Mouse (Mus musculus): ENCODE results near the gene Entpd7.

The Entpd7 gene

DNA sequence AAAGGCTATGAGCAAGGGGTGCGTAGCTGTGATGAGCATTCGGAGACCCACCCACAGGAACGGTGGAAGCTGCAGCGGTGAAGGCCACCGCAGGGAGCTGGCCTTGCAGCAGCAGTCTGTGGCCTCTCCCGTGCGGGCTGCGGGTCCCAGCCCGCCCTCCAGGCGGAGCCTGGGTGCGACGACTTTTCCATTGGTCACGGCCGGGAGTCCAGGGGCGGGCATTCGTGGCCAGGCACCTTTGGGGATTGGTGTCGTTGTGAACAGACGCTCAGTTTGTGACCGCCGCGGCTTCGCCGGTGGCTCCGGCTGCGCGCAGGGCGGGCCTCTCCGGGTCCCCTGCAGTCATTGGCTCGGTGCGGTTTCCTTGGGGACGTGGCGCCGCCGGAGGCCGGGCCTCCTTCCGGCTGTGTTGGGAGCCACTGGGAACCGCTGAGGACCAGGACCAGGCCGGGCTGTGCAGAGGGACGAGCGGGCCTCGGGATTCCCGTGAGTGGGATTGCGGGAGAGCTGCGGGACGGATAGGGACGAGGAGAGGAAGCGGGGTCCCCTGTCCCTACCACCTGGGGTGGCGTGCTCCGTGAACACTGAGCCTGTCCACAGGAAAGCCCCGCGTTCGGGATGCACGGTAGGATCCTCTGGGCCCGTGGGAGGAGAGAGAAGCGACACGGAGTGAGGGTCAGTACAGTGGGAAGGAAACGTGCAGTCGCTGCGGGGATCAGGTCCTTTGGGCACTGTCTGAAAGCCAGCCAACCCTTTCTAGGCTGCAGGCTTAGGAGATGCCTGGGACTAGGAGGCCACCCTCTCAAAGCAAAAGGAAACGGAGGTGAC is at the start of gene Entpd7:
Gene Entpd7, plus strand, starts transcription at position 254 of the 828 bp plus-strand sequence.
- DNase-seq (ENCODE audit: low spot score), result peak; percentile 97

DNA sequence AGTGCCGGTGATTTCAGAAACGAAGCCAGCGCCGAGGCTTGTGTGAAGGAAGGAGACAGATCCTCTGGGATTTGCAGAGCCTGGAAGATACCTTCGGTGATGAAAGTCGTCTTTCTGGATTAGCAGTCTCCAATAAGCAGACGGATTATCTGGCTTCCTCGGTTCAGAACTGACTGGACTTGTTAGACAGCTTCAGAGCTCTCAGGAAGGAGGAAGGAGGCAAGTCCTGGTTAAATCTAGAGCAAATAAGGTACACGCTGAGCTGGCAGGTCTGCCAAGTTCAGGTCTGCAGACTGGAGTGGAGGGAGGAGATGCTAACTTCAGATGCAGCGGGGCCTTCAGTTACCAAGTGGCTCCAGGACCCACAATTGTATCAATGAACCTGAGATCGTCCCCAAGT is 47.6 kb upstream of the Entpd7 start:
- no peak for DNase-seq (ENCODE audit: low spot score)

DNA sequence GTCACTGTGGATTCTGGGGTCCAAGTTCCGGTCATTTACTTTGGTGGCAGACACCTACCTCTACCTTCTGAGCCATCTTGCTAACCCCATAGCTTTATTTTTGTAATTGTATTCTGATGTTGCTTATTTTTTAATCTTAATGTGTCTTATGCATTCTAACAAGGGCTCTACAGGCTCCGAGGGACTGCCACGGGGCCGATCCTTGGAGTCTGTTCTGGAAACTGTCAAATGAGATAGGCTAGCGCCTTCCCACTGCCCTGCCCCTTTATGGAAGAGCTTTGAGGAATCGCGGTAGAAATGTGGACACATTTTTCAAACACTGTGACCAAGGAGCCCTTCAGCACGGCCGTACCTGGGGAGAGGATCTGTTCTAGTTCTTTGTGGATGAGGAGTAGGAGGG is 46.6 kb upstream of the Entpd7 start:
- DNase-seq (ENCODE audit: low spot score), result no peak

DNA sequence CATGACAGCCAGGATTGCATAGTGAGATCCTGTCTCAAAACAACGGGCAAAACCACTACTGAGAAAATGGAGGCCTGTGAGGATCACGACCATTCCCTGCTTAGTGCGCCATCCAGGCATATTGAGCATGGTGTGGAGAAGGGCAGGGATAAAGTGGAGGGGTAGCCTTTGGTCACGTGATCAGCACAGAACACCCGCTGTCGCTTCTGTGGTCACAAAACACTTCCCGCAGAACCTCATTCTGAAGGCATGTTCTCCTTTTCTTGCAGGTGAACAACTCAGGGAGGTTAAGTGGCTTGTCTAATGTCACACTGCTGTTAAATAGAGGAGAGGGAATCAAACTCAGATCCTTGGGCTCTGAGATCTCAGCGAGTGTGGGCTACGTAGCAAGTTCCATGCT is 44.0 kb upstream of the Entpd7 start:
- no peak for DNase-seq (ENCODE audit: low spot score)

DNA sequence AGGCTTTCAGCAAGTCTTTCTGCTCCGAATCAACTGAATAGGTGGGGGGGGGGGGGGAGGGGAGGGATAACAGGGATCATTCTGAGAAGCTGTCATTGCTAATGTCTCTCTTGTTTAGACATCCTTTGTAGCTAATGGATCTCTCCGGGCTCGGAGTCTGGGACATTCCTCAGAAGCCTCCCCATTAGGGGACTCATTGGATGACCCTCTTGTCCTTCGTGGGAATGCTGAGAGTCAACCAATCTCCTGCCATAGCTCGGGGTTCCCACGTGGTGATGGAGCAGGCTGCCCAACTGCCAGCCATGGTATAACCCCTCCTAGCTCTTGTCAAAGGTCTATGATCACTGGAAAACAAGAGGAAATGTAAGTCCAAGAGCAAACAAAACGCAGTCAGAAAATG is 42.6 kb upstream of the Entpd7 start:
- no peak for DNase-seq (ENCODE audit: low spot score)

DNA sequence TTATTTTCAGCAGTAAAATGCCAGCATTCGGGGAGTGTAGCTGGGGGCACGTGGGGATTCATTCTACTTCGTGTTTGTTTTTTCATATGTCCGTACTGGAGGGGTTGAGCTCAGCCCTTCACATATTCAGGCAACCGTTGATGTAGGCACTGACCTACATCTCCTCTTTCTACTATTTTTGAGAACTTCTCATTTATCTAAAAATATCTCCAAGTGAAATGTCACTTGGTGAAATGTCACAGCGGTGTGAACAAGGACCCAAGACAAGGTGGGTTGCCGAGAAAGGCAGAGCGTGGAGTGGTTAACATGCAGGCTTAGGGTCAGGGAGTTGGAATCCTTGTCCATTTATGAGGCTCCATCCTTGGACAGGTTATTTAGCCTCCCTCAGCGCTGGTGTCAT is 42.2 kb upstream of the Entpd7 start:
- DNase-seq (ENCODE audit: low spot score), result no peak

DNA sequence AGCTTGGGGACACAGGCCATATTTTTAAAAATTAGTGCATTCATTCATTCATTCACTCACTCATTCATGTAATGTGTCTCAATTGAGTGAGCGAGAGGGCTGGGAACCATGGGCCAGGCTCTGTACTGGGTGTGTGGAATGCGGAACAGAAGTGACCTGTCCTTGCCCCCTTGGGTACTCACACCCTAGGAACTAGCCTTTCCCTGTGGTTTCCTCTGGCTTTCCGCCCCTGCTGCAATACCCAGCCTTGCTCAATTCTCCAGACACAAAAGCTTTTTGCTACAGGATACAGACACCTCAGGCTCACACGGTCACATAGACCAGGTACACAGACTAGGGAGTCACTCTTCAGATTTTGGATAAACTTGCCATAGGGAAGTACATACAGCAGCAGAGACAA is 41.1 kb upstream of the Entpd7 start:
- no peak for DNase-seq (ENCODE audit: low spot score)

DNA sequence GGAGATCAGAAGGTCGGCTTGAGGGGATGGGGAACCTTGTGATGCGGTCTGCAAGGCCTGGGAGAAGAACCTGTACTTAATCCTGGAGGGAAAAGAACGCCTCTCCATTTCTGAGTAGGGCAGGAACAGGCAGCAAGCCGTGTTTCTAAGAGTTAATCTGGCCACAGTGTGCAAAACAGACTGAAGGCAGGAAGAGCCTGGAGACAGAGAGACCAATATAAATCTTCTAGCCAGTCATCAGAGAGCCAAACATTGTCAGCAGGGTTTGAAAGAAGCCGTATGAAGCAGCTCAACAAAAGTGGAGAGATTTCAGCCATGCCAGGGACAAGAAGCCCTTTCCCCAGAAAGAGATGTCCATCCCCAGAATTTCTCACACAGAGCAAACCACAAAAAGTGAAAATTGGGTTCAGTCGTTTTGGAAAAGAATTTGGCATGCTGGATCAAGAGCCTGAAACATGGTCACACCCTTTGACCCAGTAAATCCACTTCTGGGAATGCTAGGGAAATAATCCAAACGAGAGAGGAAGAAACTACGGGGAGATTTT is 38.2 kb upstream of the Entpd7 start:
- DNase-seq (ENCODE audit: low spot score), result no peak

DNA sequence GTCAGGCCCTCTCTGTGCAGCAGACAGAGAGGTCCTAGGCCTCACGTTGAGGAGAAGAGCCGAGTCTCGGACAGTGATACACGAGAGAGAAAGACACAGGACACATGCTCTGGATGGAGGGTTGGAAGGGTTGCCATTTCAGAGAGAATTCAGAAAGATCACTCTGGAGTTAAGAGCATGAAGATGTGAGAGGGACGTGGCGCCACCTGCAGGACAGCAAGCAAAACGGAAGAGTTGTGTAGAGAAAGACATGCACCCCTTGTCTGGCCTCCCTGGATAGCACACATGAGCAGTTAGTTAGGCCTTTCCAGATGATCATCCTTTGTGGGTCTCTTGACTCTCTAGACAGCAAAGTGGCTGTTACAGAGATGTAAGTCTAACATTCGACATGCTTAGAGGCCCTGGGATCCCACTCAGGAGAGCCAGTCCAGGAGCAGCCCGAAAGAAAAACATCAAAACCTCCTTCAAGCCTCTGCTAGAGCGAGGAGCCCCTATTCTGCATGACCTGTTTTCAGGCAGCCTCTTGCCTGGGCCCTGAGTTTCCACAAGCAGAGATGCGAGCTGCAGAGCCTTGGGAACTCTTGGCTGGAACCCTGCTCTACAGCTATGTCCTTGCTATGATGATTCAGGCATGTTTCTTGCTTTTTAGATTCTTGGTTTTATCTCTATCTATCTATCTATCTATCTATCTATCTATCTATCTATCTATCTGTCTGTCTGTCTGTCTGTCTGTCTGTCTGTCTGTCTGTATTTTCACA is 33.6 kb upstream of the Entpd7 start:
- DNase-seq (ENCODE audit: low spot score), result no peak

DNA sequence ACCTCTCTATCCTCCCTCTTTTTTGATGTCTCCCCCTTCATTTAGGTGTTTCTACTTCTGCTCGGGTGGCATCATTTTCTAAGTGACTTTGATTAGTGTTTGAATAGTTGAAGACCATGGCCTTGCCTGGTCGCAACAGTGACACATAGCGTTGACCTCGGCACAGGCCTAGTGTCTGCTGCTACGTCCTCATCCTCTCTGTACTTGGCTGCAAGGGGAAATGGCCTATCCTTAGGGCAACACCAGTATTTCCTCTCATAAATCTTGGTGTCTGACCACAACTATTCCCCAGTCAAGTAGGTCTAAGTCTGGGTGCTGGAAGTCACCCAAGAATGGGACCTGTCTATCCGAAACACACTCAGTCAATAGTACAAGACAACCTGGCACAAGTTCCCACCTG is 29.8 kb upstream of the Entpd7 start:
- DNase-seq (ENCODE audit: low spot score), result no peak

DNA sequence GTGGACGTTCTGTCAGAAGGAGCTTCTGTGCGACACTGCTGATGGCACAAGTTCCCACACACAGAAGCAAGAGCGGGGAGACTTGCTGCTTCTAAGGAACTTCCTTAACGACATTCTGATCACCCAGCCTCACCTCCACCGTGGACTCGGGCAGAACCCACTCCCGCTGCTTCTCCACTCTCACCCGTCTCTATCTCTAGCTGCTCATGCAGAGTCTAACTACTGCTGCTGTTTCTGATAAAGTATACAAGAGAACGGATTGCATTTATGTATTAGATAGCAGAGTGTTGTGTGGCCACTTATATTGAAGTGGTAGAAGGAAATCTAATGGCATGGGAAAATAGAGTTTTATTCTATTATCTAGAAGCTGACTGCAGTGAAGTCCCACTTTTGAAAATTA is 28.7 kb upstream of the Entpd7 start:
- DNase-seq (ENCODE audit: low spot score), result no peak

DNA sequence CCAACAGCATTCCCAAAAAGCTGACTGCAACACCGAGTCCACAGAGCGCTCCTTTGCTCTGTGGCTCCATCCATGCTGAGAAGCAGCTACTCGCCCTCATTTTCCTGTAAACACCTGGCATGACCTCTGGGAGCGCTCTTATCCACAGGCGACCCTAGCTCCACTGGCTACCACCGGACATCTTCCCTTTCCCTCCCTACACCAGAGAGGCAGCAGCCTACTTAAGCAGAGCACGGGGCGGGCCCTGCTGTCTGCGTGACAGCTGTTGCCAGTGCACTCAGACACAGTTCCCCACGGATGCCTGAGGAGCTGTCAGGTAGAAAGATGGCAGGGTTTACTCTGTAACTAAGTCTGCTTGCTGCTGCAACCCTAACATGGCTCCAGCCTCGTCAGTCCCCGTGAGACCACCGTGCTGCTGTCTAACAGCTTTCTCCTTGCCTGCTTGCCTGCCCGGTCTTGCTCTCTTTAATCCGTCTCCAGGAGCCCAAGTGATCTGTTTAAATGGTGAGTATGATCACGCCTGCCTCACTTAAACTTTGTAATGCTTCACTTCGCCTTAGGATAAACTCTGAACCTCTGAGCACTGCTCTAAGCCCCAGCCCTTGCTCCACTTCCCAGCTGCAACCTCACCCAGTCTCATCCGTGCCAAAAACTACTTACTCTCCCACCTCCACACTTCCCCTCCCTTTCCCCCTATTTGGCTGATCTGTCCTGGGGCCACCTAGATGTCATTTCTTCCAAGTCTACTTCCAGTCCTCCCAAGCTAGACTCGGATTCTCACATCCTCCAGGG is 27.1 kb upstream of the Entpd7 start:
- no peak for DNase-seq (ENCODE audit: low spot score)

DNA sequence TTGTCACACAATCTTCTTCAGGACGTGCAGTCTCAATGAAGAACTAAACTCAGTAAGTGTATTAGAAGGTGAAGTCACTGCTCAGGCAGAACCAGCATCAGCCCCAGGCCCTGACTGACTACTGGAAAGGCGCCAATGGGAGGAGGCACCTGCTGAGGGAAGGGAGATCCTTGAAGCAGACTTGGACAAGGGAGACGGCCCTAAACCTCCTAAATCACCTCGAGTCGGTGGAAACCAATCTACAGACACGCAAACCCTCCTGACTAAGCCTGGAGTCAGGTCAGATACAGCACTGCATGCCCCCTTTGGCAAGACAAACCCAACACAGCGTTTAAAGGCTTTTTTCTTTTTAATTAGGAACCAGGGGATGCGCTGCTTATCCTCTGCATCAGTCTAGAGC is 26.0 kb upstream of the Entpd7 start:
- no peak for DNase-seq (ENCODE audit: low spot score)

DNA sequence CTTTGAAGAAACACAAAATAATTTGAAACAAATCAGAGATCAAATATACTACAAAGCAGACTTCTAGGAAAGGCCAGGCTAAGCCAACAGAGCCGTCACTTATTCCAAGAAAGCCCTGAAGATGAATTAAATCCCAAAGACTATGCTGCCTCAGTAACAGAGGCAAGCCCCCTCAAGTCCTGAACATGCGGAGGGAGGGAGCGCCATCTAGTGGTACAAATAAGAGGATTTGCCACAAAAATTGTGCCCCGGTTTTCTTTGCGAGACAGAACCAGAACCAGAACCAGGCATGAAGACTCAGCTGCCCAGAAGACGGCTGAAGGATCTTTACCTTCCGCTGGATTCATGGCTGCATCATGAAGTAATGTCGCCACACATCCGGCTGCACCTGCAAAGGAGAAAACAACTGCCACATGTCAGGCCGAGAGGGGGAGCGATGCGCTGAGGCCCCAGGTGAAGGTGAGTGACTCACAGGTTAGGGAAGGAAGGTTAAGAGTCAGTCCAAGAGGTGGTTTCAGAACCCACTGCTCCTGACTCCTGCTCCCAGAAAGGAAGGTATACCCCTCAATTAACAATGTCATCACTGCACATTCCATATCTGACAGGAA is 23.9 kb upstream of the Entpd7 start:
- DNase-seq (ENCODE audit: low spot score), result no peak

DNA sequence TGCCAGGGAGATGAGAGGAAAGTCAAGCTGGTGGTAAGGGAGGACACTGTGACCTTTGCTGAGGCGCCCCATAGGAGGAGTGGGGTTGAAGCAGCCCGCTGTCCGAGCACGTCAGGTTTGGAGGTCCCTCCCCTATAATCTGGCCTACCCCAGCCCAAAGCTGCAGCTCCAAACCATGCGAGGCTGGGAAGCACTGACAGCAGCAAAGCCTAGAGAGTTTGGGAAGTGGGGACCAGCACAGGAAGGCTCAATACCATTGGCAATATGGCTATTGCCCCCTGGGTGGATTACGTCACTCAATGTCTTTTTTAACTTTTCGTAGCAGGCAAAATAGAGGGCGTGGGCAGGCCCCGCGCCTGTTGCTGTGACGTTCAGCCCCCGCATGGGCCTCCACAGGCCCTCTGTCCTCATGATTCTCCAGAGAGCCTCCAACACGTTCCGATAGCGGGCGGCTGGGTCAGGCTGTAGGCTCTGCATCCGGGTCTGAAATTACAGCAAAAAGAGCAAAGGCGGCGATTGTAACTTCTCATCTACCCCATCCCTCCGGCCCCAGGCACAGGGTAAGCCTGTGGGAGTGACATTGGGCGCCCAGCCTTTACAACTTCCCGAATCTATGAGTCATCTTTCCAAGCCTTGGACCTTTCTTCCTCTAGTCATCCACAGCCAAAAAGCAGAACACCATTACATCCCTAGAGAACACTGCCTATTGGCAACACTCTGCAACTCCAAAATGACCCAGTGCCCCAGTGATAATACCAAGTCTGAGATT is 22.6 kb upstream of the Entpd7 start:
- DNase-seq (ENCODE audit: low spot score), result no peak

DNA sequence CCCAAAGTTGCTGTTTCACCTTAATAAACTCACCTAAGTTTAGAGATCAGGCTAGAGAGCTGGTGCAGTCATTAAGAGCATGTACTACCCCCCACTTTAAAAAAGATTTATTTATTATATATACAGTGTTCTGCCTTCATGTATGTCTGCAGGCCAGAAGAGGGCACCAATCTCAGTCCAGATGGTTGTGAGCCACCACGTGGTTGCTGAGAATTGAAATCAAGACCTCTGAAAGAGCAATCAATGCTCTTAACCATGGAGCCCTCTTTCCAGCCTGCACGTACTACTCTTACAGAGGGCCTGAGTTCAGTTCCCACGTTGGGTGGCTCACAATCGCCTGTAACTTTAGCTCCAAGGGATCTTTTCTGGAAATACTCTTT is 22.1 kb upstream of the Entpd7 start:
- no peak for DNase-seq (ENCODE audit: low spot score)

DNA sequence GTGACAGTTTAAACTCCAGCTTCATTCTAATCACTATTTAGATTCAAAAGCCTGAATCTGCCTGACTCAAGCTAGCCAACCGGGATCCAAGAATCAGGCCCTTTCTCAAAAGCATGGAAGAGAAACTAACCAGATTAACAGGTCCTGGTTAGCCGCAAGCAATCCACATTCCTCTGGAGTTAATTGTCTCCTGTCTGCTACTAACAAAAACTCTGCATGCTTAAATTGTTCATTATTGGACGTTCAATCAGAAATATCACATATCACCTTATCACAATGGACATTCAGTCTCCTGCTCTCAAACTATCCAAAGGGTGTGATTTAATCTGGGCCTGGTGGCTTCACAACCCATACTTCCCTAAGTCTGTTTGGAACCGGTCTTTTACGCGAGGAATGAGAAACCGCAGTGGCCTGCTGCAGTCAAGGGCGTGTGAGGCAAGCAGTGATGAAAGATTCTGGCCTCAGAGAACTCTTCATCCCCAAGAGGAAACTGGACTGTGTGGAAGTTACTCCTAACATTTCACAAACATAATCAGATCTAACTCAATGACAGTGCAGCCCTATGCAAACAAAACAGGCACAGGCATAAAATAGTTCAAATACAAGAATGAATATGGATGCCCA is 20.2 kb upstream of the Entpd7 start:
- DNase-seq (ENCODE audit: low spot score), result no peak

DNA sequence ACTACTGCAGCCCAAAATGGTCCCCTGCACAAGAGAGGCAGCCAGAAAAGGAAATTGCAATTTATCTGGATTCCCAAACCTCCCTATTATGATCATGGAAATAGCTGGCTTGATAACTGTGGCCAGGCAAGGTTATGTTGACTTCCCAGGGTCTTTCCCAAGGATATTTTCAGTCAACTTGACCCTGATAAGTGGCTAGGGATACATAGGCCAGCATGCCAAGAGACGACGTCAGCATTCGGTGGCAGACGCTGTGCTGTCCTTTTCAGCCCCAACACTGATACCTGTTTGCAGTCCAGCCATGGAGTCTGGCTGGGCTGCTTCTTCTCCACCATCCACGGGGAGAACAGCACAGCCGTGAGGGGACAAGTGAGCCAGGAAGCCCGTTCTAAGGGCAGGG is 18.4 kb upstream of the Entpd7 start:
- peak; percentile 73 for DNase-seq (ENCODE audit: low spot score)

DNA sequence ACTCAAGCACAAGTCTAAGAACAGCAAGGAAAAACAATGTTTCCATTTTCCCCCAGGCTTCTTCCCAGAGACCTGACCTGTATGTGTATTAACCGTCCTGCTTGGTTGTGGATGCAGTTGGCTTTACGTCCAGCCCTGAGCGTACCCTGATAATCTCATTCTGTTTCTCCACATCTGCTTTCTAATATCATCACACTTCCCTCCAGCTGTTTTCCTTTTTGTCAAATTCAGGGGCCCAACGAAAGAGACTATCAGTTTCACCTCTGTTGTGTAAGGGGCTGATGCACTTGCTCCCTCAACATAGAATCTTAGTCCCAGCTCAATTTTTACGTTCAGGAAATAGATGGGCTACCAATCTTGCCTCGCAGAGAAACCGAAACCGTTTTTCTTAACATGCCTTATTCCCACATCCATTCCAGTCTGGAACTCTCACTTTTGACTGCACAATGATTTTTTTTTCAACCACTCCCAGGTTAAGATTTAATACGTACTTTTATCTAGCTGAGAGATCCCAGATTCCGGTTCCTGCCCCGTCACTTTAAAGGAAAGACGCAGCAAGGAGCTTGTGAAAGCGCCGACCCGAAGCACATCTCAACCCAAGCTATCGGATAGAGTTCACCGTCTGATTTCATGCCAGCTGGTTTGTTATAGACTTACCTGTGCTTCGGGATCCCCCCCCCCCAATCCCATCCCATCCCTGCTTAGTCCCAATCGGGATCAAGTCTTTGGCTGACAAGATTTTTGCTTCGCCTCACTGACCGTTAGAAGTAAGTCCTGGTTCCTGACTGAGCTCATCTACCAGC is 15.8 kb upstream of the Entpd7 start:
- DNase-seq (ENCODE audit: low spot score), result no peak

DNA sequence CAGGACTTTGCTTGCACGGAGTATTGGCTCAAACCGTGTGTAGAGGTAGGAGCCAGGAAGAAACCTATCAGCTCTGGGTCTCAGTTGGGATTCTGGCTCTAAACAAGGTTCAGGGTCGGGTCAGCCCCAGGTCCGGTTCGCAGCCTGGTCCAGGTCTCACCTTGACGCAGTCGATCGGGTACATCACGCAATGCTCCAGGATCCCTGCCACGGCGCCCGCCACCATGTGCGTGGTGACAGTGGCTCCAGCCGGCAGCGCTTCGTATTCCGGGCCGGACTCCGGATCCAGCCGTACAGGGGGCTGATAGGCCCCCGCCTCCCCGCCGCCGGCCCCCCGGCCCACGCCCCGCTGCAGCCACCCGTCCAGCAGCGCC is 15.2 kb upstream of the Entpd7 start:
- DNase-seq (ENCODE audit: low spot score), result no peak

All from ovary, adult 18-20 months (tissue).